Mouse (Mus musculus): ENCODE measurements around the gene Actl7b. TPM values are rescaled to one million over a fixed set of nuclear protein-coding genes. Genes with fewer than 3 reads are reported as not detected.

Actl7b gene
- polyA plus RNA-seq, 1 experiment from 2014 or later, result not detected

GRCm38 (mm10) chr4:56696401-56696800 lies 44.8 kb downstream of the Actl7b start:
- no peaks in the 10 kb centered on the region for H3K27me3 ChIP-seq
- H3K9ac ChIP-seq, result no peak overlapping the region
- no peak overlapping the region for H3K4me2 ChIP-seq (replicated peaks)
- WGBS, result 77% methylated on average over 7 of the region's 7 CpGs
- ATAC-seq (ENCODE audit: low FRiP score, low read depth), result no peak
- no peaks in the 10 kb centered on the region for H3K4me1 ChIP-seq
- no peak overlapping the region for H3K4me3 ChIP-seq
- H3K27ac ChIP-seq, result no peak overlapping the region
- no peaks in the 10 kb centered on the region for H3K36me3 ChIP-seq
- H3K9me3 ChIP-seq, result no peaks in the 10 kb centered on the region

Other genes with a start within 250 kb of the Actl7b start
- gene Gm26657, start 1.4 kb downstream of the Actl7b start, polyA plus RNA-seq (2015; fragmentation: Nextera tagmentation; extraction: Ambion mirVana), result not detected in 2 replicates
- gene Actl7a, start 2.0 kb upstream of the Actl7b start, polyA plus RNA-seq (2015; fragmentation: Nextera tagmentation; extraction: Ambion mirVana), result not detected in 2 replicates
- gene Elp1, start 60.9 kb upstream of the Actl7b start, polyA plus RNA-seq (2015; fragmentation: Nextera tagmentation; extraction: Ambion mirVana), result 60.6 and 60.9 TPM in 2 replicates
- 19.7 and 23.0 TPM in 2 replicates for gene Fam206a, start 60.9 kb upstream of the Actl7b start, polyA plus RNA-seq (2015; fragmentation: Nextera tagmentation; extraction: Ambion mirVana)
- 31.2 and 31.7 TPM in 2 replicates for gene Ctnnal1, start 123.7 kb upstream of the Actl7b start, polyA plus RNA-seq (2015; fragmentation: Nextera tagmentation; extraction: Ambion mirVana)
- 10.0 and 11.6 TPM in 2 replicates for gene Tmem245, start 206.0 kb upstream of the Actl7b start, polyA plus RNA-seq (2015; fragmentation: Nextera tagmentation; extraction: Ambion mirVana)
- 3.0 and 3.4 TPM in 2 replicates for gene Frrs1l, start 248.9 kb upstream of the Actl7b start, polyA plus RNA-seq (2015; fragmentation: Nextera tagmentation; extraction: Ambion mirVana)

Measured in limb, embryonic 13.5 days (tissue).